Mouse (Mus musculus): ENCODE data around the gene Rbm15.
"Not testable (repeated sequence)": the region's sequence is repeated elsewhere in the genome, so short reads cannot be mapped to it uniquely, and the experiment has no call there.

The Rbm15 gene

DNA sequence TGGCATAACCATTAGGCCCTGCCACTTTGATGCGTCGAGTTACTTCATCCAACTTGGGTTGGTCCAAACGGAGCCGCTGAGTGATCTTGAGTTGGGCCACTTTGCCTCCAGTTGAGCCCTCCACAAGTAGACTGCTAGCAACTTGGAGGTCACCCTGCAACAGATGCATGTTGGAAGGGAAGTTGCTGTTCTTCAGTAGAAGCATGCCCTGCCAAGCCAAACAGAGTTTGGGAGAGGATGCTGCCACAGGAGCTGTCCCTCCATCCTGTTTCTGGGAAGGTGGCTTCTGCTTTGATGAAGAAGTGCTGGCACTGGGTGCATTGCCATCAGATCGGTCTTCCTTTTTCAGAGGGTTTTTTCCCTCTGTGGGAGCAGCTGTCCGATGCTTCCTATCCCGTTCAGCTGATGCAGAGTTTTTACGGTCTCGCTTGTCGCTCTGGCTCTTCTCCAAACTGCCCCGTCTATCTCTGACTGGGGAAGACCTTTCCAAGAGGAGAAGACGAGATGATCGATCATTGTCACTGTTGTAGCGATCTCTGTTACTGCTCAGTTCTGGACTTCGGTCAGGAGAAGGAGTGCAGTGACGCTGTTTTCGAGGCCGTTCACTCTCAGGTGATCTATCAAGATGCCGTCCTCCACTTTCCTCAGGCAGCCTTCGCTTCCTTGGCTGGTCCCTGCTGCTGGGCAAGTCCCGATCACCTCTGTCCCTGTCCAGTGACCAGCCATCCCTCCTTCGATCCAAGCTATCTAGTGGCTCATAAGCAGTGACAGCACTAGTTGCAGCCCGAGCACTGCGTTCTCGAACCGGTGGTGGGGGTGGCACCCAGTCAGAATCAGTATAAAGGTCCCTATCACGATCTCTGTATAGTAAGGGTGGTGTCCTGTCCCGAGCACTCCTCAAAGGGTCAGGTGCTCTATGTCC, 2.7 kb downstream of the Rbm15 start:
- peak in 1 of 2 experiments; percentile 62 for DNase-seq (ENCODE audit: low spot score in 2 of 2)

DNA sequence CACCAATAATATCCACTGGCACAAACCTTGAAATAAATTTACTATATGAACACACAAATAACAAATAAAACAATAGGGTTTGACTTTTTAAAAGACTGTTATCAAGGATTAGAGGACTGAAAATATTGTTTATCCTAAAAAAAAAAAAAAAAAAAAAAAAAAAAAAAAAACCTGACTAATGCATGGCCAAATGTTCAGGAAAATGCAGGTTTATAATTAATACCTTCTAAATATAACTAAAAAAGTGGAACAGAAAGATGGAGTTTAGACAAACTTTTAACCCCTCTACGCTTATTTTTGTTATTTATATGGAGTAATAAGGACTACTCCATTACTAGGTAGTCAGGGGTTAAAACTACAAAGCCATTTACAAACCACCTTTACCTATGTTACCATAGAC, 7.0 kb downstream of the Rbm15 start:
- DNase-seq (ENCODE audit: low spot score in 2 of 2) = no peak

DNA sequence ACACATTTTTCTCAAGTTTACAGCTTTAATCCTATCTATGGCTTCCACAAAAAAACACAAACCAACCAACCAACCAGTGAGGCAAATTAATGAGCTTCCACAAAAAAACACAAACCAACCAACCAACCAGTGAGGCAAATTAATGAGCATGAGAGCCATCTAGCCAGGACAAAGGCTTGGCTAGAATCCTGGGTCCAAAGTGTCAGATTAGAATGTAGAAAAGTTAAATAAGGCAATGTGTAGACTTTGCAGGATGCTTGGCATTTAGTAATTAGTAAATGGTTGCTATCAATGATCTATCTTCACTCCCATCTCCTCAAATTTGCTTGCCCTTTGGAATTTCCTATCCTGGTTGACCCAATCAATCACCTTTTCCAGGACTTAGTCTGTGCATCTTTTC, 11.7 kb downstream of the Rbm15 start:
- no peak for DNase-seq (ENCODE audit: low spot score in 2 of 2)

DNA sequence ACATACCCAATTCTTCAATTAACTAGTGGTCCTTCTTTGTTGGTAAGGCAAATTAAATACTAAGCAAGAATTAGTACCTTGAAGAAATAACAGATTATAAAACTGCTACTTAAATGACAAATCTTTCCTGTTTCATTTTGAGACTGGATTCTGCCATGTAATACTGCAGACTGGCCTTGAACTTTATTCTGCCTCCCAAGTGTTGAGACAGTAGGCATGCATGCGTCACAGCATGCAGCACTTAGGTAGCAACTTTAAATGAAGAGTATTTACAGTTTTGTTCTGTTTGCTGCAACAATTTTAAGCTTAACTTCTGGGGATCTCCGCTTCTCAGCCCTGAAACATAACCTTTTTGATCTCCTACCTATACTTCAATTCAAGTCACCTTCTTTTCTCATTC, 12.3 kb downstream of the Rbm15 start:
- DNase-seq (ENCODE audit: low spot score in 2 of 2) = no peak

DNA sequence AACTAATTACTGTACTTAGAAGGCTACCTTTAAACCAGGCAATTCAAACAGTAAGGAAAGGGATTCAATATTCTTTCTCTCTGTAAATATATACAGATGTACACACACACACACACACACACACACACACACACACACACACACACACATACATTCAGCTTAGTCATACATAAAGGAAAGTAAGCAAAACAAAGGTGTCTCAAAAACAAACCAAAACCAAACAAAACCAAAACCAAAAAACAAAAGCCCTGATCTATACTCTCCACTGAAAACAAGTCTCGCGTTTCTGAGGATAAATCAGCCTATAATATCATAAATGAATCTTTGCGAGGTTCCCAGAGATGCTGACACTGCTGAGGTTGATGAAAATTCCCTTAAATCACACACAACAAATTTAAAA, 16.1 kb downstream of the Rbm15 start:
- DNase-seq (ENCODE audit: low spot score in 2 of 2) = no peak

DNA sequence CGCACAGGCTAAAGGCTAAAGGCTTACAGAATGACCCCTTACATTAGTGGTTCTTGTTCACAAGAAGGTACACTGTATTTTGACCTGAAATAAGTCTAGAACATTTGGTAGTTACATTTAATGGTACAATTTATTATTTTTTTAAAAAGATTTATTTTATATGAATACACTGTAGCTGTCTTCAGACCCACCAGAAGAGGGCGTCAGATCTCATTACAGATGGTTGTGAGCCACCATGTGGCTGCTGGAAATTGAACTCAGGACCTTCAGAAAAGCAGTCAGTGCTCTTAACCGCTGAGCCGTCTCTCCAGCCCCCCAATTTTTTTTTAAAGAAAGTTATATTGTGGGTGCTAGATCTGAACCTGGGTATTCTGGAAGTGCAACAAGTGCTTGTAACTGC, 36.6 kb downstream of the Rbm15 start:
- not testable (repeated sequence) for DNase-seq (ENCODE audit: low spot score in 2 of 2)

DNA sequence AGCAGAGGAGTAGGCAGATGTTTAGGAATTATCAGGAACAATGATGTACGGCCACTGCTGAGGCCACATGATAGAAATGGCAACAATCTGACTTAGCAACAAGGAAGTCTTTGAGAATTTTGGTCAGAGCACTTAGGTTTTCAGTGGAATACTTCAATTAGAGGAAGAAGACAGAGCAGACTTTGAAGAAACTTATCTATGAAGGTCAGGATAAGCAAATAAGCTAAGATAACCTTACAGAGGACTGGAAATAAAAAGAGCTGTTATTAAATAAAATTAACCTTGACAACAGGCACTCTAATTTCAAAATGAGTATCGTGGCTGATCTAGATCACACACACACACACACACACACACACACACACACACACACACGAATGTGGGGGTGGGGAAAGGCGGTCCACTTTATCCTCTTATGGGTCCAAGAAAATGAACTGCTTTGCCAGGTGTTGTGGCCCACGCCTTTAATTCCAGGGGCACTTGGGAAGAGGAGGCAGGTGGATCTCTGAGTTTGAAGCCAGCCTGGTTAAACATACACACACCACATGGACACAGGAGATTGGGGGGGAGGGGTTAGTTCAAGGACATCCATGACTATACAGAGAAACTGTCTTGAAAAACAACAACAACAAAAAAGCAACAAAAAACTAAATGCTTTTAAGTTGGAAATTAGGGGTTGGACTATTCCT, 37.7 kb downstream of the Rbm15 start:
- no peak for DNase-seq (ENCODE audit: low spot score in 2 of 2)

DNA sequence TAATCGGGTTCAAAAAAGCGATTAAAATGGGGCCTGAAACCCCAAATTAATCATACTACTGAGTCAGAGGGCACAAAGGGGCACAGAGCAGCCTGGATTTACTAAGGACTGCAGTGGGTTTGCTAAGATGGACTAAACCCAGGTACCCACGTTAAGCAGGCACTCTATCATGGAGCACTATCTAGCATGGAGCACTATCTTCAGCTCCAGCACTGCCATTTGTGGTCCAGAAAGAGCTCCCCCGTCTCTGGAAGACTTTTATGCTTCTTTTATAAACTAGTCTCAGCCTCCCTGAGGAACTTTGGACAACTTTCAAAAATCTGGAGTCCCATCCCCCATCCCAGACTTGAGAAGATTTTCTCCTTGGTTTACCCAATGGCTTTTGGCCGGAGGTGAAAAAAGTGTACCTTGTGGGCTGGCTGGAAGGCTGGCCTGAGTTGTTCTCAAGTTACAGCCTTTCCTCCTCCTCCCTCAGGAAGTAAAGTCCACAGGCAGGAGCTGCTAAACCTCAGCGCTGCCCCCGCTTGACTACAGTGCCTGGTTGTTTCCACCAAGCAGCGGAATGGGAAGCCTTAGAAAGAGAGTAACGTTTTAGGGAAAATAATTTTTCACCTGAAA, 42.6 kb downstream of the Rbm15 start, which contains the start of gene Slc16a4:
Gene Slc16a4 (plus strand): TSS at position 467 of the 618 bp plus-strand sequence.
- no peak for DNase-seq (ENCODE audit: low spot score in 2 of 2)

DNA sequence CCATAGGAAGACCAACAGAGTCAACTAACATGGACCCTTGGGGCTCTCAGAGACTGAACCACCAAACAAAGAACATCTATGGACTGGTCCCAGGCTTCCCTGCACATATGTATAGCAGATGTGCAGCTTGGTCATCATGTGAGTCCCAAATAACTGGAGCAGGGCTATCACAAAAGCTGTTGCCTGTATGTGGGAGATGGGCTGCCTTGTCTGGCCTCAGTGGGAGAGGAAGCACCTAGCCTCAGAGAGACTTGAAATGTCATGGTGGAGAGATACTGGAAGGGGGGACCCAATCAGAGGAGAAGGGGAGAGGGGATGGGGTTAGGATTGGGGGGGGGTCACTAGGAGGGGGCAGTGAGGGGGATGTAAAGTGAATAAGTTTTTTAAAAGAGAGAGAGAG, 46.1 kb downstream of the Rbm15 start:
- no peak for DNase-seq (ENCODE audit: low spot score in 2 of 2)

DNA sequence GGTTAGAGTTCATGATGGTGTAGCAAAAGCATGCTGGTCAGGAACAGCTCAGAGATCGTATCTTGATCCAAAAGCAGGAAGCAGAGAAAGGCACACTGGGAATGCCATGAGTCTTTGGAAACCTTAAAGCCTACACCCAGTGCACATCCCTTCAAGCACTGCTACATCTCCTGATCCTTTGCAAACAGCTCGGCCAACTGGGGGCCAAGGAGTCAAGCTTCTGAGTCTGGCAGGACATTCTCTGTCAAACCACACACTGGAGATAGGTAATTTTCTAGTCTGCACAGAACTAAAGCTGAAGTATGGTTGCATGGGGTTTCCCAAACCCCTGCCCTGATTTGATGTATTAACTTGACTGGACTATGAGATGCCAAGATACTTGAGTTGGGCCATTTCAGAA, 47.4 kb downstream of the Rbm15 start:
- DNase-seq (ENCODE audit: low spot score in 2 of 2) = no peak

DNA sequence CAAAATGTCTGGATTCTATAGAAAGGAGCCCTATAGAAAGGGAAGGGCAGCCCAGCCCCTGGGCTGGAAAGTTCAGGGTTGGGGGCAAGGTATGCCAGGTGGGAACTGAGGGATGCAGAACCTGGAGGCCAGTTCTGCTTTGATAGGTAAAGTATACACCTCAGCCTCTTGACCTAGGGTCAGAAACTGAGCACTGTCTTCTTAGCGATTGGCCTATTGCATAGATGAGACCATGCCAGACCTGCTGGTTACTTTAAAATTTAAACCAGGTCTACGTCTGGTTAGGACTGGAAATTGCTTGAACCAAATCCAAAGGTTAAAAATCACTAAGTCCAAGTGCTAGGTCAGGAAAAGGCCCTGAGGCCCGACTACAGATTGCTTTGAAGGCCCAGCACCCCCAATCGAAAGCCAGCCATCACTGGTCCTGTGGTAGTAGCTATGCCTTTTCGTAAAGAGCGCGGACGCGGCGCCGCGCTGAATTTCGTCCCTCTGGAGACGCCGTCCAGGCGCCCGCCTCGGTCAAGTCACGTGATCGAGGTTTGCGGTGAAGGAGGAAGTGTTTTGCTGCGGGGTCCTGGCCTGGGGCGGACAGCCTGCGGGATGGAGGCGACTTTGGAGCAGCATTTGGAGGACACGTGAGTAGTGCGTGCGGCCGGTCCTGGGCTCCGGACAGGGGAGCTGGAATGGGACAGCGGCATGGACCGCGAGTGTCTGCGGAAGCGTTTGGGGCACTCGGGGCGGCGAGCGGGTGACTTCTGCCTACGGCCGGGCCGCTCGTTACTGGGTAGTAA, 54.8 kb downstream of the Rbm15 start, which contains the start of gene Lamtor5:
Gene Lamtor5 (plus strand): TSS at position 380 of the 791 bp plus-strand sequence.
- DNase-seq (ENCODE audit: low spot score in 2 of 2) = peak; percentile 86 to 94

DNA sequence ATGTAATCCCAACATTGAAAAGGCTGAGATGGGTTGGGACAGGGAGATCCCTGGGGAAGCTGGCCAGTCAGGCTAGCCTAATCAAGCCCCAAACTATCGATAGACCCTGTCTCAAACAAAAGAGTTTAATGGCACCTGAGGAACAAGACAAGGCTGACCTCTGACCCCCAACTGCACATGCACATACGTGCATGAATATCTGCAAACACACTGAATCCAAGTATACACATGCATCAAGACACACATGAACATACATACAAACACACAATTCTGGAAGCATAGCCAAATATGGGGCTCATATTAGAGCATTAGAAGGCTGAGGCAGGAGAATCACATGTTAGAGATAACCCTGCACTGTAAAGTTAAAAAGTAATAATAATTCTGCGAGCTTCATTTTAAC, 56.8 kb downstream of the Rbm15 start:
- DNase-seq (ENCODE audit: low spot score in 2 of 2) = no peak

DNA sequence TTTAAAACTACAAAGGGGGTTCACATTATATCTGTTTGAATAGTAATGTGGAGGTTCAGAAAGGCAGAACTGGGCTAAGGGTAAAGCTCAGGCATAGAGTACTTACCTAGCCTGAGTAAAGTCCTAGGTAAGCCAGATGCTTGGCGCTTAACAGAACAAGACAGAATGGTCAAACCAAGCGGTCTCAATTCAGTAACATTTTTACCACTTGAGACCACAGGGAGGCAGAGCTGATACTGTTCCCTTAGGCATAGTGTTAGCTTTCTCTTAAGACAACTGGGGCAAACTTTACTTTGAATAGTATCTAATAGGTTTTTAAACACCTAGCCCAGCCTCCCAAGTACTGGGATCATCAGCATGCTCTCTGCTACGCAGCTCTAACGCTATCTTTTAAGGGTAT, 57.5 kb downstream of the Rbm15 start:
- no peak for DNase-seq (ENCODE audit: low spot score in 2 of 2)

Measured in spleen, postnatal 4 days (tissue).